Mouse (Mus musculus): ENCODE measurements around the gene Tgif1. TPM values are rescaled to one million over a fixed set of nuclear protein-coding genes. Genes with fewer than 3 reads are reported as not detected.

The Tgif1 gene
- total RNA-seq, 2 experiments from 2014 or later = 9.5 to 15.4 TPM

DNA sequence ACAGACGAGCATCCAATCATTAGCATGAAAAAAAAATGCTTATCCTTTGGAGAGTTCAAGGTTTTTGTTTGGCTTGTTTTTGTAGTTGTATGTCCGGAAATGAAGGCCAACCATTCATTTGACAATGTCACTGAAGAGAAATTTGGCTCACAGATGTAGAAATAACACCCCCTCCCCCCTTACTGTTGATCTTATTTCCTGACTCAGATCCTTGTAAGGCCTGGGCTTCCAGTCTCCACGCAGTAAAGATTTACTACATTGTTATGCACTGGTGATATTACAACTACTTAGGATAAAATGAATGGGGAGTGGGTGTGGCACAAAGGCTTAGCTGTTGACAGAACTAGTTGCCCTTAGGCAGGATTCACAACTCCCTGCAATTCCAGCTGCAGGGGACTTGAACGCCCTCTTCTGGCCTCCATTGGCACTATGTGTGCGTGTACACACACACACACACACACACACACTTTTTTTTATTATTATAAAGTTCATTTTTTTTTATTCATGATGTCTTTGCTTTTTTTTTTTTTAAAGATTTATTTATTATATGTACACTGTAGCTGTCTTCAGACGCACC, 13.3 kb upstream of the Tgif1 start:
- DNase-seq = no peak

DNA sequence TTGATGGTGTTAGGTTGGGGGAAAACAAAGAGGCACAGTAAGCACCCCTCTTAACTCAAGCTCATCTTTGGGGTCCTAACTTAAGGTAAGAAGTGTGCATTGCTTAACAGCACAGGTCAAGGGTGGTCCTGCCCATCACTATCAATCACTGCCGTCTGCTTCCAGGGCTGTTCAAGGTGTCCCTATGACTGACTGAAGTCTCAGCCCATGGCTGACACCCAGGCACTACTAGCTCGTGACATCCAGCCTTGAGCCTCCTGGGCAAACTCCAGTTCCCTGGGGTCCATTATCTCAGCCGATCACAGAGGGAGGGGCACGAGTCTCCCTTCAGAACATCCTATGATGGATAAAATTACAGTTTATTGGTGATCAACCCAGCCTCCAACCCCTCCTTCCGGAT, 12.7 kb upstream of the Tgif1 start:
- DNase-seq = no peak

DNA sequence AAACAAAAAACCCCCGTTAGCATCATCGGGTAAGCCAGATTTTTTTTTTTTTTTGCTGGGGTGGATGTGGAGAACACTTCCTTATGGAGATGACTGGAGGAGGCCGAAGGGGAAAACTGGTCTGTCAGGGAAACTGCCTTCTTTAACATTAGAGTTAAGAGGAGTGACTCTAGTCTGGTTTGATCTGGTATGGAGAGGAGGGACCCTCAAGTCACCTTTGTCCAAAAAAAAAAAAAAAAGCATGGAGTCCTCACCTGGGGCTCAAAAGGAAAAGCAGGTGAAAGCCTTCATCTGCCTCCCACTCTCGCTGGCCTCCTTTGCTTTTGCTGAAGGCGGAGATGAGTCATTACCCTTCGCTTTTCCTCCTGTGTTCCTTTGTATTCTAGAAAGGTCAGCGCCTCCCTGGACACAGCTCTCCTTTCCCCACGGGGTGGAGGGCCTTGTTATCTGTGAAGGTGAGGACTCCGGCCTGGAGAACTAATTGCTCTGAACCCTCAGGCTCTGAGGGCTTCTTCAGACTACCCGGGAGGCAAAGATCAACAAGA, 11.8 kb upstream of the Tgif1 start:
- no peak for DNase-seq

DNA sequence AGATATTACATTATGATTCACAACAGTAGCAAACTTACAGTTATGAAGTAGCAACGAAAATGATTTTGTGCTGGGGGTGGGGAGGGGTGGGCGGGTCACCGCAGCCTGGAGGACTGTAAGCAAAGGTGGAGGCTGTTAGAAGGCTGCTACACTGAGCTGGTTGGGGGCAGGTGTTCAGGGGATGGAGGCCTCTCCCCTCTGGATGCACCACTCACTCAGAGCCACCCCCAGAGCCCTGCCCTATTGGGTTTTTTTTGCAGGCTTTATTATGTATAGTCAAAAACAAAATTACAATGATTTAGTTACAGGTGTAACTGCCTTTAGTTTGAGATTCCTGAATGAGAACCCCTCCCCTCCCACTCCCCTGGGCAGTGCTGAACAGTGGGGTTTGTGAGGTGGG, 11.3 kb upstream of the Tgif1 start:
- DNase-seq = no peak

DNA sequence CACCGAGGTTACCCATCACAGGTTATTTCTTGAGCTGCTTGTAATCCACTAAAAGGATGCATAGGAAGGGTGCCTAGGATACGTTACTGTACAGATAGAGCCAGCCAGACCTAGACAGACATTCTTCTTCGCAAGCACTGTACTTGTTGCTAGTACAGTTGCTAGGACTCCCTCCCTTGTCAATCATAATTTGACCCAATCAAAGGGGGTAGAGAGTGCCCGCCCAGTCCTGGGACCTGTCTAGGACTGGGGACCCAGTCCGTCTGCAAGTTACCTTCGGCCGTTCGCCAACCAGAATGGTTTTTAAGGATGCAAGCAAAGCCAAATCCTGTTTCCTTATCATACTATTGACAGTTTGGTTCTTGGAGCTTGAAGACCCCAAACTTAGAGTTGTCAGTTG, 10.8 kb upstream of the Tgif1 start:
- DNase-seq = no peak

DNA sequence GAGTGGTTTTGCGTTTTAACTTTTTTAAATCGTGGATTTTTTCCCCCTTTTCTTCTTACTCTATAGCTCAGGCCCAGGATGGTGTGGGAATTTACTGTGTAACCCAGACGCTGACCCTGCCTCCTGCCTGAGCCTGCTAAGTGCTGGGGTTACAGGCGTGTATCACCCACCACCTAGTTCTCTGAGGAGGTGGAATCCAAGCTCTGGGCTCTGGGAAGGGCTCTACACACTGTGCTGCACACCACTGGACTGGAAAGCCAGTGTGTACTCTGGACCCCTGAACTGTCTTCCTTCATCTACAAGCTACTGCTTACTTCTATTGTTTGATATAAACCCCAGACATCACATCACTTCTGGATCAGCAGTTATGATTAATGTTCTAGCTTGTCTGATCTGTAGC, 5.5 kb upstream of the Tgif1 start:
- no peak for DNase-seq

DNA sequence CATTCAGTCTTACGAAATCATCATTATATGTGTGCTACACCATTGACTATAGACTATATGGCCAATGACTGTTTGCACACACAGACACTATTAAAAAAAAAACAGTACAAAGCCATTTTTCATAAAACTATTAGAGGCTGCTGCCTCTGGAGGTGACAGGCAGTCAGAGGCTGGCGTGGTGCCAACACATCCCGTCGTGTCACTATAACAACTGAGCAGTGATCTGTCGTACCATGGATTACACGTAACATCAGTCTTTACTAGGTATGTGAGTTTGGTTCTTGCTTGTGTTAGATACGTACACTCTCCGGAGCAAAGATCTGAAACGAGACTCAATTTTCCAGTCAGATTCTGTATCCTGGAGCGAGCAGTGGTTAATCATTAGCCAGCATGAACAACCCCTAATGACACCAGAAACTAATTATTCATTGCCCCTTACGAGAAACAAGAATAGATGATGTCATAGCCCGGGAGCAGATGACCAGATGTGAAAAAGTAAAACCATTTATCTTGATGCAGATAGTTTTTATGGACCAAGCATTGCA, 3.6 kb upstream of the Tgif1 start:
- DNase-seq = peak; percentile 44

DNA sequence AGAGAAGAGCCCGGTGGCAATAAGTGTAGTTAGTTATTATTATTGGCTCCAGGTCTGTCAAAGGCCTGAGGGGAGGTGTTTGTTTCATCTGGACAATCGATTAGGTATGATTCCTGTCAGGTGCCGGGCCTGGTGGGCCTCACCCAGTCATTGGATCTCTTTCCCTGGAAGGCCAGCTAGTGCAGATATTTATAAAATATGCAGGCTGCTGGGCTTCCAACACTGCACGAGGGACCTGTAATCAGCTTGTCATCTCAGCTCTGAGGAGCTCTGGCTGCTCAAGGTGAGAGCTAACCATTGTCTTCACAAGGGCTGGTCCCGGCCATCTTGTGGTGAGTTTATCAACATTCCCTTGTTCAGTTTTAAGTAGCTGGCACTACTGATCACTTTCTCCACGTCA, 675 bp upstream of the Tgif1 start:
- DNase-seq = no peak

DNA sequence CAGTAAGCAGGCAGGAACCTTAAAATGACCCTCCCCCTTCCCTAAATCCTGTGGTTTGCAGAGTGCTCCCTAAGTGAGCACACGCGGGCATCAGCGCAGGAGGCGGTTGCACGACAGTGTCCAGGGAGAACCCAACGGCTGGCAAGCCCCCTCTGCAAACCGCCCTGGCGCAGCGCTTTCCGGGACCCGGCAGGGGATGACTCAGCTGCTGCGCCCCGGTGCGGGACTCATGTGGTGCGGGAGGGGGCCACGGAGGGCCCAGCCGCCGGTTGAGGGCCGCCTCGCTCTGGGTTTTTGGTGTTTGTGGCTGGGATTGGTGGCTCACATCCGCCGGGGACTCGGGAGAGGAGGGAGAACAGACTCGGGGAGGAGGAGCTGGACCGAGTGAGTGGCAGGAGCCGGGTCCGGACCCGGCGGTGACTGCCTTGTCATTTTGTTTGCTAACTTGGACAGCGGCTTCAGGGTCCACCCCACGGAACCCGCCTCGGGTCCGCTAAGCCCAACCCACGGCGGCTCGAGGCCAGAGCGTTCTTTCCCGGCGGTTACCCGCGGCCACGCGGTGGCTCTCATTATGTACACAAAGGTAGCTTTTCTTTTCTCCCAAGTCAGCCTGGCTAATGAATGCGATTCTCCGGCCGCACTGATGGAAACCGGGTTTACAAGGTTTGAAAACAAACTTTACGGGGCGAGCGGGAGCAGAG, 510 bp downstream of the Tgif1 start:
- peak; percentile 82 for DNase-seq

DNA sequence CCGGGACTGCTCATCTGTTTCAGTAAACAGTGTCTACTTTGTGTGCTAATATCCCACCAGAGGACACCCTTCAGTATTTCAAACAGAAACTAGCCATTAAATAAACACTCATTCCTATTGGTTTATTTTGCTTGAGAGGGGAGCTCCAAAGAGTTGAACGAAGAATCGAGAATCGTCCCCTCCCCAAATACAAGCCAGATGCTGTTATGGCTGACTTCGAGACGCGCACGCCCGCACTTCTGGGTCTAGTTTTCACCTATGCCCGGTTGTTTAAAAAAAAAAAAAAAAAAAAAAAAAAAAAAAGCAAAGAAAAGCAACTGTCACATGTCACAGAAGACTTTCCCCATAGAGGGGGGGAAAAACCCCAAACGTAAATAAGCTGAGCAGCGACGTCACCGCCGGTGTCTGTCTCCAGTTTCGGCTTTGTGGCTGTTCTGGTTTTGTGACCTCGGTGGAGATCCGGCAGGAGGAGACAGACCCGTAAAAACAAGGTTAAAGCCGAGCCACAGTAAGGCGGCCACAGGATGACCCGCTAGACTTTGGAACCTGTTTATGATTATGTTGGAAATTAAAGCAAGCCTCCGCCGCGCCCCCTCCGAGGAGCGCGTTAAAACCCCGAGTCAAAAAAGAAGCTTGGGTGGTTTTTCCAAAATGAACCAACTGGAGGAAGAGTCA, 1.2 kb downstream of the Tgif1 start:
- peak; percentile 32 for DNase-seq

DNA sequence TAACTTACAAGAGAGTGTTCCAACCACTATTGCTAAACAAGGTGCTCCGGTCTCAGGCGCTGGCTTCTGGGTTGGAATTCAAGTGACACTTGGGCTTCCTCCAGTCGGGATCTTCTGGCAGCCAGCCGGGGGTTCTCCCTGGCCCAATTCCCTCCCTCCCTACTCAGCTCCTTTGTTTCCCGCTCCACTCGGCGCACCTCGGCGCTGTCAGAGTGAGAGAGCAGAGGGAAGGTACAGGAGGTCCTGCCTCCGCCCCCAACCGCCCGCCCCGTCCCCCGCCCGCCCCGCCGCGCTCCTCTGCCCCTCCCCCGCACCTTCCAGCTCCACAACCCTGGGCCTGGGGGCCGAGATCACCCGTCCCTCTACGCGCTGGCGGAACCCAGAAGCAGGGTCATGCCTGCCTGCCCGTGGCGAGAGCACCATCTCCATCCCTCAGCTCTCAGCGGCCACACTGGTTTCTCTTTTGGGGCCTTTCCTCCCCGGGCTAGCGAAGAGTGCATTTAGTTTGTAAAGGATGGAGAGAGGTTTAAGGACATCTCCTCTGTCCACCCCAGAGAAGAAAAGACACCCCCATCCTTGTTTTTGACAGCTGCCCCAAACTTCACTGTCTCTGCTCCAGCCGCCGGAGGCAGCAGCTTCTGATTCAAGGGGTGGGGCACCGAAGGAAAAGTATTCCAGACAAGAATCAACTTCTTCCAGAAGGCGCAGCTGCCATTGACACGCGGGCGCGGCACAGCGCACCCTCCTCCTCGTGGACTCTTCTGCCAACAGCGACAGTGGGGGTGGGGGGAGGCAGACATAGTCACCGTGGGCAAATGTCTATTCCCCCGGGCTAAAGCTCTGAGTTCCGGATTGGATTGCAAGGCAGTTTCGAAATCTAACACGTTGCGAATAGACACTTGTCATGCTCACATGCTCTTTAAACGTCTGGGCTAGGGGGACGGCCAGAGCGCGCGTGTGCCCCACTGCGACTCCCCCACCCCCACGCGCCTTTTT, 2.1 kb downstream of the Tgif1 start:
- peak; percentile 70 for DNase-seq

DNA sequence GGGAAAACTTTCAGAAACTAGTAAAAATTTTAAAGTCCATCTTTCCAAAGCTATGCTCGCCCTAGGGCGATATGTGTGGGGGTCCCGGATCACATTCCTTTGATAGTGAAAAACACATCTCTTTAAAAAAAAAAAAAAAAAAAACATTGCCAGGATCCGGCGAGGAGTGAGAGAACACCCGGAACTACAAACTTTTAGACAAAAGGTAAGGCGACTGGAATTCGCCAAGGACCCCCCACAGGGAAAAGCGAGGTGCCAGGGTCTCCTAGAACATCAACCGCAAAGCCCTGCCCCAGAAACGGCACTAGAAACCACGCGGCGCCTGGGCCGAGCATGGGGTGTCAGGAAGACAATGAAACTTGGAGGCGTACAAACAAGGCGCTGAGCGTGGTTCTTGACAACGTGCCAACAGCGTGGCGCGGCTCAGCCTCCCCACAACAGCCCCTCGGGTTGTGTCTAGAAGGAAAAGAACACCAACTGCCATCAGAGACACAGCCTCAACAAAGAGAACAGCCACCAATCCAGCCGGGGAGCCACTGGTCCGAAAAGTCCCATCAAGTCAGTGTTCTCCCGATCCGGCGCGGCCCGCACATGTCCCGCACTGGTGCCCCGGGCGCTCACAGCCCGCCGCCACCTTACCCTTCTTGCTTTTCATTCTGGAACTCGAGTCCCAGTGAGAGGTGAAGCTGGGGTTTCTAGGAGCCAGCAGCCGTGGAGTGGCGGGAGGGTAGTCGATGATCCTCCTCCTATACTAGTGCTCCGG, 2.9 kb downstream of the Tgif1 start:
- DNase-seq = peak; percentile 70

DNA sequence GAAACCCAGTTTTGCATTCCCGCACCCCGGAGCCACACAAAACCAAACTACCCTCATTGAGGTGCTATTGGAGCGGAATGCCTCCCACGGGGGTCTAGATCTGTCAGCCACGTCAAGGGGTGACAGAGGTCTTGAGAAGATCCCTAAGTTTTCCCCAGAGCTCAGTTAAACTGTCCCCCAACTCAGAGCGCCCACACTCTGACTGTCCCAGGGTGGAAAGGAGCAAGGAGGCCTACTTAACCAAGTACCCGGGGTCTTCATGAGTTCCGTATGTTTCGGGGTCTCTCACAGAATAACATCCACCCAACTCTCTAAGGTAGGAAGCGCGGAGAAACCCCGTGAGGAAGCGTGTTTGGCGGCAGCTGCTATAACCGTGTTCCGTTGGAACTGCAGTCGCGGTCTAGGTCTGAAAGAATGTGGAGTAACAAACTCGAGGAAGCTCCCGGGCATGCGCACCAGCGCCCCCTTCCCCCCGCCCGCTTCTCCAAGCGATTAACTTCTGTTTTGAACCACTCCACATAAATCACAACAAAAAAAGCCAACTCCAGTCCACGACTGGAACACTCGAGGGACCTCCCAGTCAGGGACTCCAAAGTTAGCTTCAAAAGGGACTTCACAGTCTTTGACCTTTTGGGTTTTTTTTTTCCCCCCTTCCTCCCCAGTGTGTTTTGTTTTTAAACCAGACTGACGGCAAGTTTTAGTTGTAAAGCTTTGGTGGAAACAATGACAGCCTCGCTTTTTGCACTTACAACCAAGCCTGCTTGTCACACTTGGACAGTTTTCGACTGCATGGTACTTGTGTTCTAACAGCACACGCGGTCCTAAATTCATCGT, 3.7 kb downstream of the Tgif1 start:
- DNase-seq = peak; percentile 93

DNA sequence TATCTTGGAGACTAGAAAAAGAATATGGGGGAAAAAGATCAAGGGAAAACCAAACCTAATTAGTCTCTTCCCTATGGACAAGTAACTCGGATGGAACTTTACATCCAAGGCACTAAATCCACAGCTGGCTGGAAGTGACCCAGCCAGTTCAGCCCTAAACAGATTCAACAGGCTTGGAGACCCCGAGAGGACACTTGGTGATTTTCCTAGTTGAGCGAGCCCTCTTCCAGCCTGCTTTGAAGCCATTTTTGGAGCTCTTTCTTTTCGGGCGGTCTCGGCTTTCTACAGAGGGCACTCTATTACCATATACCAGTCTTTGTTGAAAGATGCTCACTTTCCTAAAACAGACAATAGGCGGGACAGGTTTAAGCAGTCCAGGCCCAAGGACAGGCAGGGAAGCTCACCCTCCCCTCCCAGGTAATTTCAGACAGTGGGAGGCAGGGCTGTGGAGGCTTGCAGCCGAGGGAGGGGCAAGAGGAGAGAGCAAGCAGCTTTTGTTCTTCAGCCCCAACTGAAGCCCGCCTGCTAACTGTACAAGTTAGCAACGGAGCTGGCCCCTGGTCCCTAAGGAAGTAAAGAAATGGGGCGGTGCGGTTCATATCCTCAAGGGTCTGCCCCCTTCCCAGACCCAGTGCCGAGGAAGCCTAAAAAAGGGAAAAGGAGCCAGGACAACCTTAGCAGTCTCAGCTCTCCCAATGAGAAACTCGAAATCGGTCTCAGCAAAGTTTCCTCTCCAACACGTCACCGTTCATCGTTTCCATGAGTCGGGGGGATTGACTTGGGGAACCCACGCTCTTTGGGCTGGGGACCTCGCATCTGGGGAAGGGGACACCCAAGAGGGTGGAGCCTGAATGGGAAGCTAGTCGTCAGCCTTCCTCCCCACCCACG, 4.6 kb downstream of the Tgif1 start:
- DNase-seq = peak; percentile 42

DNA sequence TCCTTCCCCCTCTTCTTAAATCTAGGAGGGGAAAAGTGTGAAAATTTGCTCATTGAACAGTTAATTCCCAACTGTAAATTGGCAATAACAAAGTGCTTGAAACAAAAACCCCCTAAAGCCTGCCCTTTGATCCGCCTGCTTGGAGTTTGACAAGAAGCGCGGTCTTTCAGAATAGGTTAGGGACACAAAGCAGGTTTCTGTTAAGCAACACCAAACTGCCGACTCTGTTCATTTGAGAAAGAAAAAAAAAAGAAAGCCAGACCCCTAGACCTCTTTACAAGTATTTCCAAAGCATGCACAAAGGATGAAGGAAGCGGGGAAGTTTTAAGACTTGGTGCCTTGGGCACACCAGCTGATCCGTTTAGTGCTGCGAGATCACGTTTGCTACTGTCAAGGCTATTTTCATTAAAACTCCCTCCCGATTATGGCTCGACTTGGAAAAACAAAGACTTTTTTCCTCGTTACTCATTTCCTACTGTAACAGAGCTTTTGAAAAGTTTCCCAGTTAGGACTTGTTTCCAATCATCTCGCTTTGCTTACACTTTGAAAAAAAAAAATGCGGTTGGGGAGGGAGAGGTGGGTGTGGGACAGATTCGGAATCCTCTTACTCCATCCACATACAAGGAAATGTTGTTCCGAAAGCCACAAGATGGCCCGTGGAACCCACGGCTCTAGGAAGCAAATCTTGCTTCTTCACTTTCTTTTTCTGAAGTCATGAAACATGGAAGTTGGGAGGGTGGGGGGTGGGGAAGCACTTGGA, 5.4 kb downstream of the Tgif1 start:
- DNase-seq = no peak

DNA sequence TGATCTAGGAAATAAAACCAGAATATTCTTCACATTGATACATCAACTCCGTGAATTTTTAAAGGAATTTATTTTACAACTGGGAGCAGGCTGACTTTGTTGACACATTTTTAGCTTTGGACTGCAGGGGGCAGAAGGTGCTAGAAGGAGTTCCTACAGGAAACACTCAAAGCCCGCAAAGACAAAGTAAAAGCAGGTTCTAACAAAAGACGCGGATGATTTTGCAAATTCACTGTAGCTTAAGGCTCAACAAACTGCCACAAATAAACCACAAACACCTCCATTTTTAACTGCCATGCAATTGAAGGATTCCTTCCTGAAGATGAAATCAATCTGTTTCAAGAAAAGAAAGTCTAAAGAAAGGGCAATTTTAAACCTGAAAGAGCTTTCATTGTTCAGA, 6.3 kb downstream of the Tgif1 start:
- DNase-seq = peak; percentile 29

DNA sequence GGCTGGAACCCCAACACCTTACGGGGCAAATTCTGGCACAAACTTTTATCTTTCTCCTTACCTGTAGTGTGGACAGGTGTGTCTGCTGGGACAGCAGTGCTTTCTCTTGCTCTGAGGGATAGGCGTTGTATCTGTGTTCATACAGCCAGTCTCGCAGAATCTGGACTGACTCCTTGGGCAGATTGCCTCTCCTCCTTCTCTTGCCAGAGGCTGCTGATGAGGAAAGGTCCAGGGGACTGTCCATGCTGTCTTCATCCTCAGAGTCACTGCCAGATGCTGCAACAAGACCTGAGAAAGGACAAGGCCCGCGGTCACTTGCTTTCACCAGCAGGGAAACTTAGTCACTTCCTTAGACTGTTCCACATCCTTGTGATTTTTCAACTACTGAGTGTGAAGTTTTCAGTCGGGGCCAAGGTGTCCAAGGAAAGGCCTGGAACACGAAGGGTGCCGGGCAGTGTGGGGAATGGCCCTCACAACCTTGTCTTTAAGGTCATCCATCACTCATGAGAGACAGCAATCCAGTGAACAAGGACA, 7.2 kb downstream of the Tgif1 start:
- no peak for DNase-seq

DNA sequence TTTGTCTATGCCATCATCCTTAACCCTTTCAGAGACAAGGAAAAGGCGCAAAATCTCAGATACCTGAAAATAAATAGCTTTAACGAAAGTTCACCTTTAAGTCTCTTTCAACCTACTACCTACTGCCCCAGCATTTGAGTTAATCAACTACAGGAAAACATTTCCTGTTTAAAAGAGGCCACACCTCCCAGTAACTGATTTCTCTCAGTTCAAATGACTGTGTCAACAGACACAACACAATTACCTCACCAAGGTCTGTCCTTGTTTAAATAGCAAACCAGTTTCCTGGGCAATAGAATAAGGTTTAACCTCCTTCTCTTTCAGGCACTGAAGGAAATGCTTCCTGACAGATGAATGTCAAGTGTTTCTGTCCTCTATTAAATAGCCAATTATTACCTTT, 7.8 kb downstream of the Tgif1 start:
- DNase-seq = no peak
